Mouse (Mus musculus): ENCODE results near the gene Zdhhc14. TPM values are rescaled to one million over a fixed set of nuclear protein-coding genes. Genes with fewer than 3 reads are reported as not detected.

Gene Zdhhc14
- polyA plus RNA-seq, 1 experiment from 2014 or later, result 2.4 TPM

GRCm38 (mm10) chr17:5713141-5713540 is 220.8 kb downstream of the Zdhhc14 start:
- H3K4me2 ChIP-seq (replicated peaks; ENCODE audit: low read depth, low read length), result no peak overlapping the region
- H3K9ac ChIP-seq (replicated peaks; ENCODE audit: low read depth, low read length), result no peak overlapping the region
- H3K9me3 ChIP-seq (ENCODE audit: control insufficient read depth, low read depth, low read length), result no peaks in the 10 kb centered on the region
- H3K27me3 ChIP-seq (ENCODE audit: control insufficient read depth, insufficient read depth, low read length), result no peaks in the 10 kb centered on the region
- ATAC-seq (ENCODE audit: insufficient number of reproducible peaks, insufficient read depth, low FRiP score, low read depth), result no peak
- peaks cover 23% of the 10 kb centered on the region for H3K4me1 ChIP-seq (ENCODE audit: control insufficient read depth, insufficient read depth, low read length)
- no peaks in the 10 kb centered on the region for H3K36me3 ChIP-seq (ENCODE audit: control insufficient read depth, insufficient read depth, low read length)
- H3K4me3 ChIP-seq (ENCODE audit: low read depth, low read length), result no peak overlapping the region
- 62% methylated on average over 3 of the region's 3 CpGs for WGBS
- no peak overlapping the region for H3K27ac ChIP-seq (ENCODE audit: low read length)

- H3K4me1 ChIP-seq (ENCODE audit: control insufficient read depth, insufficient read depth, low read length), result peaks cover 14% of the 10 kb centered on the region
- no peaks in the 10 kb centered on the region for H3K36me3 ChIP-seq (ENCODE audit: control insufficient read depth, insufficient read depth, low read length)
- no peak overlapping the region for H3K9ac ChIP-seq (replicated peaks; ENCODE audit: low read depth, low read length)
- no peak overlapping the region for H3K4me2 ChIP-seq (replicated peaks; ENCODE audit: low read depth, low read length)
- no peak overlapping the region for H3K27ac ChIP-seq (ENCODE audit: low read length)
- H3K27me3 ChIP-seq (ENCODE audit: control insufficient read depth, insufficient read depth, low read length), result no peaks in the 10 kb centered on the region
- no peak for ATAC-seq (ENCODE audit: insufficient number of reproducible peaks, insufficient read depth, low FRiP score, low read depth)
- 93% methylated on average over 4 of the region's 4 CpGs for WGBS
- H3K4me3 ChIP-seq (ENCODE audit: low read depth, low read length), result no peak overlapping the region
- H3K9me3 ChIP-seq (ENCODE audit: control insufficient read depth, low read depth, low read length), result no peaks in the 10 kb centered on the region
These were observed 224.6 kb downstream of the Zdhhc14 start for GRCm38 (mm10) chr17:5716912-5717311.

- Histone ChIP-seq H3K4me3 (ENCODE audit: low read depth, low read length) (no peak overlapping the region), H3K9me3 (ENCODE audit: control insufficient read depth, low read depth, low read length) (no peaks in the 10 kb centered on the region), H3K27me3 (ENCODE audit: control insufficient read depth, insufficient read depth, low read length) (no peaks in the 10 kb centered on the region), H3K9ac (replicated peaks; ENCODE audit: low read depth, low read length) (no peak overlapping the region), H3K36me3 (ENCODE audit: control insufficient read depth, insufficient read depth, low read length) (no peaks in the 10 kb centered on the region), H3K27ac (ENCODE audit: low read length) (no peak overlapping the region), H3K4me2 (replicated peaks; ENCODE audit: low read depth, low read length) (no peak overlapping the region), H3K4me1 (ENCODE audit: control insufficient read depth, insufficient read depth, low read length) (peaks cover 12% of the 10 kb centered on the region; the same call in 1 of the 2 replicates)
- ATAC-seq (ENCODE audit: insufficient number of reproducible peaks, insufficient read depth, low FRiP score, low read depth), result no peak
- 82% methylated on average over 7 of the region's 7 CpGs for WGBS
These were observed 226.5 kb downstream of the Zdhhc14 start for GRCm38 (mm10) chr17:5718768-5719387.

- Histone ChIP-seq H3K4me3 (ENCODE audit: low read depth, low read length) (no peak overlapping the region), H3K27ac (ENCODE audit: low read length) (peak overlapping the region; percentile 74; the same call in 1 of the 2 replicates), H3K9ac (replicated peaks; ENCODE audit: low read depth, low read length) (no peak overlapping the region), H3K4me2 (replicated peaks; ENCODE audit: low read depth, low read length) (no peak overlapping the region), H3K27me3 (ENCODE audit: control insufficient read depth, insufficient read depth, low read length) (no peaks in the 10 kb centered on the region), H3K9me3 (ENCODE audit: control insufficient read depth, low read depth, low read length) (no peaks in the 10 kb centered on the region), H3K4me1 (ENCODE audit: control insufficient read depth, insufficient read depth, low read length) (0 out of 2 replicates have a peak, but pooled peaks cover 4% of the 10 kb centered on the region), H3K36me3 (ENCODE audit: control insufficient read depth, insufficient read depth, low read length) (no peaks in the 10 kb centered on the region)
- ATAC-seq (ENCODE audit: insufficient number of reproducible peaks, insufficient read depth, low FRiP score, low read depth), result no peak
- WGBS, result 91% methylated on average over 2 of the region's 2 CpGs
These were observed 230.4 kb downstream of the Zdhhc14 start for GRCm38 (mm10) chr17:5722802-5723201.

GRCm38 (mm10) chr17:5723601-5724189 is 231.3 kb downstream of the Zdhhc14 start:
- peak overlapping the region; percentile 74; the same call in 1 of the 2 replicates for H3K27ac ChIP-seq (ENCODE audit: low read length)
- no peak overlapping the region for H3K9ac ChIP-seq (replicated peaks; ENCODE audit: low read depth, low read length)
- H3K9me3 ChIP-seq (ENCODE audit: control insufficient read depth, low read depth, low read length), result no peaks in the 10 kb centered on the region
- no peaks in the 10 kb centered on the region for H3K27me3 ChIP-seq (ENCODE audit: control insufficient read depth, insufficient read depth, low read length)
- 36% methylated on average over 10 of the region's 10 CpGs for WGBS
- ATAC-seq (ENCODE audit: insufficient number of reproducible peaks, insufficient read depth, low FRiP score, low read depth), result no peak; the same call in 1 of the 2 replicates
- no peak overlapping the region for H3K4me2 ChIP-seq (replicated peaks; ENCODE audit: low read depth, low read length)
- H3K36me3 ChIP-seq (ENCODE audit: control insufficient read depth, insufficient read depth, low read length), result no peaks in the 10 kb centered on the region
- H3K4me1 ChIP-seq (ENCODE audit: control insufficient read depth, insufficient read depth, low read length), result 0 out of 2 replicates have a peak, but pooled peaks cover 4% of the 10 kb centered on the region
- H3K4me3 ChIP-seq (ENCODE audit: low read depth, low read length), result no peak overlapping the region

GRCm38 (mm10) chr17:5729587-5730125 is 237.3 kb downstream of the Zdhhc14 start:
- no peak overlapping the region for H3K27ac ChIP-seq (ENCODE audit: low read length)
- 55% methylated on average over 4 of the region's 4 CpGs for WGBS

GRCm38 (mm10) chr17:5730538-5730937 is 238.2 kb downstream of the Zdhhc14 start:
- ATAC-seq (ENCODE audit: insufficient number of reproducible peaks, insufficient read depth, low FRiP score, low read depth), result no peak
- no peak overlapping the region for H3K4me2 ChIP-seq (replicated peaks; ENCODE audit: low read depth, low read length)
- no peaks in the 10 kb centered on the region for H3K27me3 ChIP-seq (ENCODE audit: control insufficient read depth, insufficient read depth, low read length)
- no peaks in the 10 kb centered on the region for H3K9me3 ChIP-seq (ENCODE audit: control insufficient read depth, low read depth, low read length)
- no peaks in the 10 kb centered on the region for H3K36me3 ChIP-seq (ENCODE audit: control insufficient read depth, insufficient read depth, low read length)
- no peaks in the 10 kb centered on the region for H3K4me1 ChIP-seq (ENCODE audit: control insufficient read depth, insufficient read depth, low read length)
- H3K27ac ChIP-seq (ENCODE audit: low read length), result no peak overlapping the region
- 87% methylated on average over 5 of the region's 5 CpGs for WGBS
- H3K9ac ChIP-seq (replicated peaks; ENCODE audit: low read depth, low read length), result no peak overlapping the region
- no peak overlapping the region for H3K4me3 ChIP-seq (ENCODE audit: low read depth, low read length)

More at GRCm38 (mm10) chr17:5729587-5730125, 237.3 kb downstream of the Zdhhc14 start:
- Histone ChIP-seq H3K27me3 (ENCODE audit: control insufficient read depth, insufficient read depth, low read length) (no peaks in the 10 kb centered on the region), H3K4me3 (ENCODE audit: low read depth, low read length) (no peak overlapping the region), H3K9ac (replicated peaks; ENCODE audit: low read depth, low read length) (no peak overlapping the region), H3K4me2 (replicated peaks; ENCODE audit: low read depth, low read length) (no peak overlapping the region), H3K36me3 (ENCODE audit: control insufficient read depth, insufficient read depth, low read length) (no peaks in the 10 kb centered on the region), H3K9me3 (ENCODE audit: control insufficient read depth, low read depth, low read length) (no peaks in the 10 kb centered on the region), H3K4me1 (ENCODE audit: control insufficient read depth, insufficient read depth, low read length) (no peaks in the 10 kb centered on the region)
- ATAC-seq (ENCODE audit: insufficient number of reproducible peaks, insufficient read depth, low FRiP score, low read depth), result no peak

- Histone ChIP-seq H3K4me1 (ENCODE audit: control insufficient read depth, insufficient read depth, low read length) (no peaks in the 10 kb centered on the region), H3K9ac (replicated peaks; ENCODE audit: low read depth, low read length) (no peak overlapping the region), H3K4me3 (ENCODE audit: low read depth, low read length) (no peak overlapping the region), H3K9me3 (ENCODE audit: control insufficient read depth, low read depth, low read length) (no peaks in the 10 kb centered on the region), H3K27me3 (ENCODE audit: control insufficient read depth, insufficient read depth, low read length) (no peaks in the 10 kb centered on the region), H3K36me3 (ENCODE audit: control insufficient read depth, insufficient read depth, low read length) (no peaks in the 10 kb centered on the region), H3K4me2 (replicated peaks; ENCODE audit: low read depth, low read length) (no peak overlapping the region), H3K27ac (ENCODE audit: low read length) (no peak overlapping the region)
- ATAC-seq (ENCODE audit: insufficient number of reproducible peaks, insufficient read depth, low FRiP score, low read depth), result no peak
- 24% methylated on average over 7 of the region's 7 CpGs for WGBS
These were observed 241.0 kb downstream of the Zdhhc14 start for GRCm38 (mm10) chr17:5733400-5733799.

Measured in stomach, embryonic 14.5 days (tissue).